Mouse (Mus musculus) C3H10T1/2 (cell line): ENCODE data around the gene Ska2. TPM values are rescaled to one million over a fixed set of nuclear protein-coding genes. Genes with fewer than 3 reads are reported as not detected.

ENCODE experiments used
- polyA plus RNA-seq, 2 experiments: library from polyadenylated mRNA; unstranded; fragments of >200 nt; fragmentation: generic; extraction: Trizol; gene quantifications; one replicate each; pipeline ENCODE4 v1.2.1; 2012; ENCODE audit warnings: missing spikeins in 2 of 2

Gene Ska2
- 10 to 100 TPM in 1 of 2 experiments, under 1 TPM in 1; 0.89 to 15.2 TPM for polyA plus RNA-seq

DNA sequence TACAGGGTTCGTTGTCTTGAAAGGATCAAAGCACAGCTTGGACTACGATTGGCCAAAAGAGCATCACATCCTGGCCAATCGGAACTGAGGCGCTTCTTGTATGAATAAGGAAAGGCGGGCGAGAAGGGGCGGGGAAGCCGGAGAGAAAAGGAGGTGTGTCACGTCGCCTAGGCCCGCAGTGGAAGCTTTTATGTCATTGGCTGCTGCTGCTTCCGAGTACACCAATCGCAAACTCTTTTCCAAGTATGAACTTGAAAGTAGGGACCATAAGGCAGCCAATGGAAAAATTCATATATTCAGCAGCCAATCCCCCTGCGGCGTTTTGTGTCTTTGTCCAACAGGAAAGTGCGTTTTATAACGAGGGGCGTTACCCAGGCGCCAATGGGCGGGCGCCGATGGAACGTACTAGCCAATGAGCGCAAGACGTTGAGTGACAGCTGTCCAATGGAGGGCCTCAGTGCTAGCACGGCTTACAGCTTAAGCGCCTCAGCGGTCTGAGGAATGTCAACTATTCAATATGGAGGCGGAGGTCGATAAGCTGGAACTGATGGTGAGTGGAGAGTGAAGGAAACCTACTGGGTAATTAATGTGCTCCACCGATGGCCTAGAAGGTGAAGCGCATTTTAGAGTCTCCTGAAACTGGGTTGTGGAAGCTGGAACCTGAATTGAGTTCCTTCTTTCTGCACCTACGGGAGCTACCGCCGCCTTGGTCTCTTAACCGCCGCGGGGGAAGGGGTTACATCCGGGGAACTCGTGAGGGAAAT, at the start of gene Ska2:
Gene Ska2, plus strand, starts transcription at position 480 of the 764 bp plus-strand sequence.

DNA sequence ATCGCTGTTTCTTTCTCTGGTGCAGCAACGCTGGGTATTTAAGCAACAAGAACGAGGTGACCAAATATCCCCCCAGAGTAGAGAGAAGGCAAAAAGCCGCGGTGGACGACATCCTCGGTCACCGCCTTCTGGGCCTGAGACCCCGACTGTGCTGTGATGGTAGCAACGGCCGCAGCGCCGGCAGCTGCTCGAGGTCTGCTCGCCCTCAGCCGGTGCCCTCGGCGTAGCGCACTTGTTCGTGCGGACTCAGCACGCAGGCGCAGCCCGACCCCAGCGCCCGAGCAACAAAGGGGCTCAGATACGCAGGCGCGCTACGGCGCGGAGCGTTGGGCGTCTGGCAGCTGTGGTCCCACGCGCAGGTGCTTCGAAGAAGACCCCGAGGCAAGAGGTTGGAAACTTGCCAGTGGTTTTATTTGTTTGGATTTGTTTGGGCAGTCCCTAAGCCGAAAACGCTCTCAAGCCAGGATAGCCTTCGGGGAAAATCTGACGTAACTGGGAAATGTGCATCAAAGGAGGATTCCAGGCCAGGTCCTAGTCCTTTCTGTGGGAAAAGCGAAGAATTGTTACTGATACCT, 35.1 kb upstream of the Ska2 start, which contains the start of gene Gdpd1:
Gene Gdpd1, minus strand, starts transcription at position 197 of the 575 bp plus-strand sequence.

DNA sequence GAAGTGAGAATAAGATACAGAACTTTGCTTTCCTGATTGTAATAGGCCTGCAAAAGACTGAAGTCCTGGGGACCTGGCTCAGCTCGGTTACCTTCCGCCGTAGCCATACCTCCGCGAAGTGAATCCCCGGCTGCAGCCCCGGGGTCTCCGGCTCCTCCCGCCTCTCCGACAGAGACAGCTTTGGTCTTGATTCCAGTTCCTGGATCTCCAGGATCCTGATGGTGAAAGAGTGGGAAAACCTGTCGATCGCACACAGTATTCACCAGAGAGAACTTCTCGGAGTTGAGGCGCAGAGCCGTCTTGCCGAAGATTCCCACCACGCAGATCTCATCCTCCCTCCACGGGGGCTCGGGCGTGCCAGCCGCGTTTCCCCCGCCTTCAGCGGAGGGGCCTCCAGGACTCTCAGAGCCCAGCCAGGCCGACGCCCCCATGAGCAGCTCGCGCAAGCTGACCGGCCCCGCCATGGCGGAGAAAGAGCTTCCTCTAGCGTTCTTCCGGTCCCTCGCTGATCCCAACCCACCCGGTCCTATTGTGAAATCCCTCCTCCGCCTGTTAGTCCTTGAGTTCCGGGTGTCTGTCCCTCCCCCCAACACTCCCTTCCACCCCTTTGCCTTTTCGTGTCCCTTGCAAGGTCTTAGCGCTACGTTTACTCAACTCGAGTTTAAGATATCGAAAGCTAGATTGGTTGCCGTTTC, 22.6 kb upstream of the Ska2 start, which contains the start of gene Smg8:
Gene Smg8, minus strand, starts transcription at position 485 of the 695 bp plus-strand sequence.

DNA sequence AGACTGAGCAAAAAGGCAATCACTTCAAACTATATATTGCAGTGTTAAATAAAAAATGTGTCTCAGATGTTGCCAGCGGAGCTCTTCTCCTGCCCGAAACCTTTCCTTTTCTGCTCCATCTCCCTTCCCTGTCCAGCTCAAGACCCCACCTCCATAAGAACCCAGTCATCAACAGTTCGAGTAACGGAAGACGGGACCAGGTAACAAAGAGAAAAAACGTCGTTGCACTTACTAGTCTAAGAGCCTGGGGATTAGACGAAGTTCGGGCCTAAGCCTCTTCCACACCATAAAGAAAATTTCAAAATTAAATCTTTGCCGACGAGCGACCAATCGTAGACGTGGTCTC, 652 bp upstream of the Ska2 start, which contains the start of gene Prr11:
Gene Prr11, minus strand, starts transcription at position 300 of the 346 bp plus-strand sequence.

DNA sequence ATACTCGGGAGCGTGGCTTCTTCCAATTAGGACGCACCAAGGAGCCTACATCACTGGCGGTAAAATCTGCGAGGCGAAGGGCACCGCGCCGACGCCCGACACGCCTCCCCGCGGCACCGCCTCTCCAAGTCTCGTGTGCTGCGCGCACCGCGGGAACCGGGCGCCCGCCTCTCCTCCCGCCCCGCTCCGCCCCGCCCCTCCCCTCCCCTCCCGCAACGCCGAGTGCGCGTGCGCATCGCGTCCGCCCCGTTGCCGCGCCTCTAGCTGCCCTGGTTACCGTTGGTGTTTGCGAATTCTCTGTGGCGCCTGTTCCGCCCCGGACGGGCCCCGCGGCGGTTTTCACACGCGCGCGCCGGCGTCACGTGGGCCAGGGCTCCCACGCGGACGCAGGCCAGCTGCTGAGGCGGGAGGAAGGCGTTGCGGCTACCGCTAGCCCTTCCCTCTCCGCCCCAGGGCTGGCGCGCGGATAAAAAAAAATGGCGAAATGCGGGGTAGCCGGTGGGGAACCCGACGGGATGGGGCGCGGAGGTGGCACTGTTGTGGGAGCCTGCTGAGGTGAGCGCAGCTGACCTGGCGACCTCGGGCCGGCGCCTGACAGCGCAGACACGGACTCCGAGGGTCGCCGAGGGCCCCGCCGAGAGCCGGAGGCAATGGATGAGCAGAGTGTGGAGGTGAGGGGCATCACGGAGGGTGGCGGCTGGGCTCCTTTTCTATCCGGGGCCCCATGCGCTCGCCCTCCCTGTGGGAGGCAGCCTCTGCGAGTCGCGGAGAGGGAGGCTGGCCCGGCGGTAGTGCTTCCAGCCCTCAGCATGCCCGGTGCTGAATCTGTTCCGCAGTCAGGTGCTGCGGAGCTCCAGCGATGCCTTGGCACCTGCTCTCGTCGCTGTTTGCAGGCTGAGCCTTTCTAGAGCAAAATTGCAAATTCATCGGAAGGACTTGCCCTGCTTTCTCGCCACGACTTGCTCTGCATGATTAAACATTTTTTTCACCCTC, 18.1 kb downstream of the Ska2 start, which contains the start of gene Trim37:
Gene Trim37, plus strand, starts transcription at position 254 of the 993 bp plus-strand sequence.

Other genes with a start within 250 kb of the Ska2 start
- 1 to 10 TPM in 1 of 2 experiments, under 1 TPM in 1; 0.11 to 6.5 TPM for gene Ypel2, start 115.5 kb upstream of the Ska2 start, polyA plus RNA-seq
- gene Gdpd1, start 35.2 kb upstream of the Ska2 start, polyA plus RNA-seq: 1 to 10 TPM in 1 of 2 experiments, under 1 TPM in 1; 0.83 to 4.5 TPM
- 10 to 100 TPM in 1 of 2 experiments, 1 to 10 TPM in 1; 6.8 to 13.0 TPM for gene Smg8, start 22.5 kb upstream of the Ska2 start, polyA plus RNA-seq
- gene Prr11, start 526 bp upstream of the Ska2 start, polyA plus RNA-seq: 10 to 100 TPM in 1 of 2 experiments, 1 to 10 TPM in 1; 2.9 to 13.0 TPM
- 10 to 100 TPM in 1 of 2 experiments, 1 to 10 TPM in 1; 2.2 to 10.8 TPM for gene Trim37, start 17.8 kb downstream of the Ska2 start, polyA plus RNA-seq
- under 1 TPM; 0.18 to 0.21 TPM for gene Ppm1e, start 249.8 kb downstream of the Ska2 start, polyA plus RNA-seq